Mouse (Mus musculus): ENCODE measurements around the gene Mfsd2b.

GRCm38 (mm10) chr12:4864338-4864690 is 9.8 kb downstream of the Mfsd2b start:
- TF ChIP-seq CTCF (conservative IDR thresholded peaks at IDR 0.05; ENCODE audit: low read length) (no peak), NANOG (IDR thresholded peaks at IDR 0.05; ENCODE audit: borderline replicate concordance, low read length) (no peak), POU5F1 (IDR thresholded peaks at IDR 0.05; ENCODE audit: borderline replicate concordance, low read length) (no peak)

Measured in E14TG2a.4 (cell line).